Mouse (Mus musculus) Muller cell, postnatal 12 days (primary cell): Measurements from ENCODE around the gene Gm10944.

ENCODE experiments used
- DNase-seq: peaks from one replicate; pipeline ENCODE4 v3.0.0-alpha.2; 2015; ENCODE audit errors: inconsistent ontology term

The Gm10944 gene

DNA sequence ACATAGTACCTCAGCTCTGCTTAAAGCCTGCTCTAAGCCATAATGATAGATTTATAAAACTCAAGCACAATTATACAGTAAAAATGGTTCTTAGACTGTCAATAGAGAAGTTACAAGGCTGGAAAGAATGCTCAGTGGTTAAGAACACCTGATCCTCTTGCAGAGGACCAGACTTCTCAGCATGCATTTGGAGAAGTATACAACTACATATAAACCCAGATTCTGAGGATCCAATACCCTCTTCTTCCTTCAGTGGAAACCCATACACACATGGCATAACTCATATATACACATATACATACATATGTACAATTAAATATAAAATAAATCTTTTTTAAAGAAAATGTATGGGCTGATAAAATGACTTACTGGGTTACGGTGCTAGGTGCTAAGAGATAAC is at the start of gene Gm10944:
Gene Gm10944 (plus strand): TSS at position 301 of the 400 bp plus-strand sequence.
- no peak for DNase-seq

DNA sequence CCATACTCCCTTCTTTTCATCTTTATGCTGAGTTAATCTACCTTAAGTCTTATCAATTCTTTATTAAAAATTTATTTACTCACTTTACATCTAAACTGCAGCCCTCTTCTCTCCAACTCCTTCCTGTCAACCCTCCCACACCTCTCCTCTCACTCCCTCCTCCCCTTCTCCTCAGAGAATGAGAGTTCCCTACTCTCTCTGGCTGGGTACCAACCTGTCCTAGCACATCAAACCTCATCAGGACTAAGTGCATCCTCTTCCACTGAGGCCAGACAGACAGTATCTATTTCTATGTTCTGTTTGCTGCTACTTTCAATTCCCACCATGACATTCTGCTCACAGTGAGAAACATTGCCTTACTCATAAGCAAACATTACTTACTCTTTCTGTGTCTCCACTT is 25.2 kb upstream of the Gm10944 start:
- no peak for DNase-seq

- no peak for DNase-seq
Observed at GRCm38 (mm10) chr10:10656621-10657020, 24.5 kb upstream of the Gm10944 start.

DNA sequence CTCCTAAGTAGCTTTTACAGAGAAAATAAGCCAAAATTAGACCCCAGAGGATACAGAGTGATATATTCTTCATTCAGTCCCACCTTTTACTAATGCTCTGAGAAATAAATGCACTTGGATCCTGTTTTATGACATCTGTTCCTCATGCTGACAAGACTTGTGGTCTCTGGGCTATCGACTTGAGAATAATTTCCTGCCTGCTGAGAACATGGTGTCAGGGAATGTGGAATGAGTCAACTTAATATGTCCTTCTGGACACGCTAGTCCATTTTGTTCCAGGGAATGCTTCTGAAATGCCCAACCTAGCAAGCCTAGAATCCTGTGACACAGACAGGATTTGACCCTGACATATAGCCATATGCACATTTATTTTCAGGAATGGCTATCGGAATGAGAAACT is 22.0 kb upstream of the Gm10944 start:
- no peak for DNase-seq

GRCm38 (mm10) chr10:10659976-10660375 is 21.2 kb upstream of the Gm10944 start:
- DNase-seq, result no peak

DNA sequence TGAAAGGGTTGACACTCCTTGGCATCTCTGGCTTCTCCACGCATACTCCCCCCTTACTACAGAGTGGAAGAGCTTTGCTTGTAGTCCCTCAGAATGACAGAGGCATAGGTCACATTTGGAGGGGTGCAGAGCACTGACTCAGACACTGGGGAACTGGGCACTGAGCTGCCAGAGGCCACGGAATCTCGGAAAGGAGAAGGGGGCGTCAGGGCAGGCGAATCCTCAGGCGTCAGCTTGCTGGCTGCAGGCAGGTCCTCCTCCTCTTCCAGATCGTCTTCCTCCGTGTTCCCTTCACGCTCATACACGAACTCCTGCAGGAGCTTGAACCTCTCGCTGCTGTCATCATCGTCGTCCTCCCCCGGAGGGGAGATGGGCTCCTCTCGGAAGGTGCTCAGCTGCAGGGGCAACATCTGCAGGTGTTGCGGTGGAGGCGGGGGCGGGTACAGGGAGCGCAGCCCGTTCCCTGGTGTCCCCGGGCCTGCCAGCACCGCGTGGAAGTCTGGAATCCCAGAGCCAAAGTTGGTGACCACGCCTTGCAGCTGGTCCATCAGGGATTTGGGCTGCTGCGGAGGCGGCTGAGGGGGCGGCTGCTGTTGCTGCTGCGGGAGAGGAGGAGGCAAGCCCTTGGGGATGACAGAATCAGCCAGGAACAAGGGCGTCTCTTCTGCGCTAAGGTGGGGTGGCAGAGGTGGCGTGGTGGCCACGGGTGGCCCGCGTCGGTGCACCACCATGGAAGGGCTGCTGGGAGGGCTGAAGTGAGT is 7.9 kb downstream of the Gm10944 start:
- DNase-seq, result peak; percentile 51

DNA sequence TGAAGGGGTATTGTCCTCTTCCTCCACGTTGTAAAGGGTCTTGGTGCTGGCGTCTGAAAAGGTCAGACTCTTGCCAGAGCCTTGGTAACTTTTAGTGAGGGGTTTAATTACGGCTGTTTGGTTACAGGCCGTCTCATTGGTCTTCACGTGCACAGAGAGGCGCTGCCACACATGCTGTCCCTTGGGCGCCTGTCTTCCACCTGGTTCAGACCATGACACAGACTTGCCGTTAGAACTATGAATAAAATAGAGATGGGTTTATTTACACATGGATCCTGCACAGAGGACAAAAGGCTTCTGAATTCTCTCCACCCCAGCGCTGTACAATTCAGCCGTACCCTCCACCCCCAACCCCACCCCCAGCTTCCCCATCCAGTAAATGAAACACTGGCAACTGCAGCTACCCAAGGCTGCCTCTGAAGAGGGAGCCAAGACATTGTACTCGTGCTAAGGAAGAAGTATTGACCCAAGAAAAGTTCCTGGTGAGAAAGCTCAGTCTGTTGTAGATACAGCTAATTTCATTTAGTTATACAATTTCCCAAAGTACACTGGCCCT is 8.6 kb downstream of the Gm10944 start:
- DNase-seq, result no peak

DNA sequence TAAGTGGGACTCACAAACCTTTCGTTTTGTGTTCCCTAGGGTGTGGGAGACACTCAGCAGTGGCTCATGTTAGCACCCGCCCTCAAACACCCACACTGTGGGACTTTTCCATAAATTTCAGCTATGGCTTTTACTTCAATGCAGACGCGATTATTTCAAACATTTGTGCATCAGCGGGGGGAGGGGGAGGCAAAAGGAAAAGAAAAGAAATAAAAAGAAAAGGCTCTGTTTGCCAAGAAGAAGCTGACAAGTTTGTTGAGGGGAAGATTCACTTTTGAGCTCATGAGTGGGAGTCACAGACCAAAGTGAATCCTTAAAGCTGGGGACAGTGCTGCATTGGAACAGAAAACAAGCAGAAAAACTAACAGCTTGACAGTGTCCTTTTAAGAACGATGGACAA is 16.3 kb downstream of the Gm10944 start:
- no peak for DNase-seq

DNA sequence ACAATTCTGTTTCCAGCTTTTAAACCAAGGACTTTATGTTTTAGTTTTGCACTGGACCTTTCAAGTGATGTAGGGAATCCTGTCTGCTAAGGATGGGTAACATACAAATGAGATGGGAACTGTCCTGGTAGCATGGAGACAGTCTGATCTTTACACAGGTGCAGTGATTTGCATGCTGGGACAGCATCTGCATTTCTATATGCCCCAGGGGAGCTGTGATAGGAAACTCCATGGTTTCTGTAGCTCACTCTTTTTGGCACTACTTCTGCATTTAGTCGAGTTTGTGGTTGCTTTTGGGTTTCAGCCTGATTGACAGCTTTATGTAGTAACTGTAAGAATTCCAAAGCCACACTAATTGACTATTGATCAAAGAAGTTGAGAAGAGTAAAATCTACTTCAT is 19.8 kb downstream of the Gm10944 start:
- no peak for DNase-seq

- DNase-seq, result no peak
Observed at GRCm38 (mm10) chr10:10701326-10701725, 20.2 kb downstream of the Gm10944 start.

DNA sequence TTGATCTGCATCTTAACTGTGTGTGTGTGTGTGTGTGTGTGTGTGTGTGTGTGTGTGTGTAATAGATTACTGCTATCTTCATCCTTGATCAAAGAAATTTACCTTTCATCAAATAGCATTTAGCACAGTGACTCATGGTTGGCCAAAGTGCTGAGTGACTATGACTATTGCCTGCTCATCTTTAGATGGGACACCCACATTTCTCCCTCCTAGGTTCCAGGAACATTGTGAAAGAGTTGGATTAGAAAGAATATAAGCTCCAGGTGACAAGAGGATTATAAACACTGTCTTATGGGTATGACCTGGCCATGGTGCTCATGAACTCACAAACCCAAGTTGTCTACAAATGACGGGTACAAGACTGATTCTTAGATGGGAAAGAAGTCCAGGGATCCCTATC is 26.9 kb downstream of the Gm10944 start:
- DNase-seq, result no peak

DNA sequence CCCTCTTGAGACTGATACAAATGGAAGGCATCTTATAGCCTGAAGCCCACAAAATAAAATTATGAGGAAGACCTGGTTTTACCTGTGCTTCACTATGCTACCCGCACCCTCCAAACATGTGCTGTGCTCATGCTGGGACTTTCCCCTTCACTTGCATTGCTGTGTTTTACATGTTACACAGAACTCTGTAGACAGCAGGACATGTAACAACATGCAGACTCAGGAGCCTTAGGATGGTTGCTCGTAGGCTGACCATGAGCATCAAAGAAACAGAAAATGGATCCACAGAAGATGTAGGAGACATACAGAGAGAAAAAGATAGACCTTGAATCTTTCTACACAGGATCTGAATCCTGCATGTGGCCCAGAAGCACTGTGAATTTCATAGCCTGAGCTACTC is 29.2 kb downstream of the Gm10944 start:
- DNase-seq, result no peak

- DNase-seq, result peak; percentile 27
Observed at GRCm38 (mm10) chr10:10710837-10711236, 29.7 kb downstream of the Gm10944 start.

DNA sequence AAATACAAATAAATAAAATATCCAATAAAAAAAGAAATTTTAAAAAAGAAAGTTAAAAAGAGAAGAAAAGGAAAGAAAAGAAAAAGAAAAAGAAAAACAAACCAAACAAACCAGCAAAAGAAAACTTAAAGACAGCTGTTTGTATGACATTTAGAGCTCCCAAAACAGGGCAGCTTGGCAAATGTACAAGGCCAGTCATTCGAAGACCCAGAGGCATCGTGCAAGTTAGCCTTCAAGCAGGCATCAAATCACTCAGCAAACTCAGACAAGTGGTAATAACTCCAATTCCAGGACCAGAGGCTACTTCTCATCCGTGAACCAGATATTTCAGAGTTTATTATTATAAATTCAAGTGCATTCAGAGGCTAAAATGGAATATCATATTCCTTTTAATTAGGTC is 45.4 kb downstream of the Gm10944 start:
- no peak for DNase-seq
